Mouse (Mus musculus) liver, adult (tissue): Measurements from ENCODE around the gene Tuba3a.

Source experiments
- GATA4 ChIP-seq: IDR thresholded peaks from 2 replicates; pipeline ENCODE4 v1.6.1; 2014; ENCODE audit warnings: mild to moderate bottlenecking, low read length; ENCODE audit not compliant: insufficient replicate concordance

Tuba3a gene

DNA sequence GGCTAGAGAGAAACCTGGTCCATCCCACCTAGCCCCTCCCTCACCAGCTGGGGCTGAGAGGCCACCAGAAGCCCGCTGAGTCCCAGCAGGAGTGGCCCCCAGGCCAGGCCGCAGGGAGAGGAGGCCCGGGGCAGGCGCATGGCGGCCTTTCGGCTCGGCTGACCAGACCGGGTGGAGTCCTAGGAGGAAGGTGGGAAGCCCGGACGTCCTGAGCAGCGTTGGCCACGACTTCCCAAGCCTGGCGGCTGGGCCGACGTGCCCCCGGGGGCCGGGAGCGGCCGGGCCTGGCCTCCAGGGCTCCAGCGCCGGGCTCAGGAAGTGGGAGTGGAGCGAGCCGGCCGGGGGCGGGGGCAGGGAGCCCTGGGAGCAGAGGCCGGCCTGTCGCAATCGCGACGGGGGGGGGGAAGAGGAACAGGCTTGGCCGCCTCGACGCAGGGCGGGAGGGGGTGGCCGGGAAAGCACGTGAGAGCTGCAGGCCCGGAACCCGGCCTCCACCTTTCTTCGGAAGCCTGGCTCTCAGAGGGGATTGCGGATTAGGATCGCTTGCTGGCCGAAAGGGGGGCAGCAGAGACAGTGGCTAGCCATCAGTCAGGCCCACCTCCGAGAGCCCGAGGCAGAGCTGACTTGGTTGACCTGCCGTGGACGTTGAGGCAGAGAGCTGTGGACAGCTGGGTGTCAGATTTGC lies 27.8 kb upstream of the Tuba3a start, which contains the start of gene Ltbr:
Ltbr (minus strand) TSS at position 340 of the 685 bp plus-strand sequence.
- peak; percentile 69; the same call in 1 of the 2 replicates for TF ChIP-seq GATA4

DNA sequence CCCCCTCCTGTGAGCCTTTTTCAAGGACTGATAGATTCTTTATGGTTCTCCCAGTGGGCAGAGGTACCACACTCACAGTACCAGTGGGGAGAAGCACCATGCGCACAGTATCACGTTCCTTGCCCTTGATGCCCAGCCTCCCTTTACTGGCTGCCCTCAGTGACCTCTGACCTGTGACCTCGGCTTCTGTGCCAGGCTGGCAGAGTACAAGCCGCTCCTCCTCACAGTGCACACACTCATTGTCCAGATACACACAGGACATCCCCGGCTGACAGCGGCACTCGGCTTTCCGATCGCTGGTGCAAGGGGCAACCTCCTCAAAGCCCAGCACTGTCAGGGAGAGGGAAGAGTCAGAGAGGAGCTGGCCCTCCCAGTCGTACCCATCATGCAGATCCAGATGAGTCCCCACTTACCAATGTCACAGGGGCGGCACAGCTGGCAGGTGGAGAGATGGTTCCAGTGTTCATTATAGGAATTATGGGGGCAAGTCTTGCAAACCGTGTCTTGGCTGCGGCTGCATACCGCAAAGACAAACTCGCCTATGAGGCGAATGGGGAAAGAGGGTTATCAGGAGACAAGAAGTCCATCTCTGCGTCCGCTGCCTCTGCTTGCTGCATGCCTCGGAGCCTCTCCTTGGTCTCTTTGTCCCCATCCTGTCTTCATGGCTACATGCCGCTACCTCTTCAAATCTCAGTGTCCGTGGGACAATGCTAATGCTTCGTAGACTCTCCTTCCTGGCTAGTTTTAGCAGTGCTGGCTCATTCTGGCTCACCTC lies 26.9 kb upstream of the Tuba3a start:
- no peak for TF ChIP-seq GATA4

DNA sequence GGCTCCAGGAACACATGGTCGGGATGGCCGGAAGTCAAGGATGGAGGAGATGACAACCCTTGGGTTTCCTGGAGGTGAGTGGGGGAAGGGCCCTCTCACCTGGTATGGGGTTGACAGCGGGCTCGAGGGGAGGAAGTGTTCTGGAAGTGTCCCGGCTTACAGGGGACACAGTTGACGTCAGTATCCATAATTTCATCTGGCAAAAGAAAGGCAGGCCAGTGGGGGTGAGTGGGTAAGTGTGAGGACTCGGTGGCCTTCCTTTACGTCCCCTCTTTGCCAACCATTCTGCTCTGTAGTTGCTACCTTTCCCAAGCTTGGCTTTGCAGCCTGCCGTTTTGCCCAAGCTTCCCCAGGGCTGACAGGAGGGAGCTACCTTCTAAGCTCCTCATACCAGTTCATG lies 26.3 kb upstream of the Tuba3a start:
- TF ChIP-seq GATA4, result no peak

DNA sequence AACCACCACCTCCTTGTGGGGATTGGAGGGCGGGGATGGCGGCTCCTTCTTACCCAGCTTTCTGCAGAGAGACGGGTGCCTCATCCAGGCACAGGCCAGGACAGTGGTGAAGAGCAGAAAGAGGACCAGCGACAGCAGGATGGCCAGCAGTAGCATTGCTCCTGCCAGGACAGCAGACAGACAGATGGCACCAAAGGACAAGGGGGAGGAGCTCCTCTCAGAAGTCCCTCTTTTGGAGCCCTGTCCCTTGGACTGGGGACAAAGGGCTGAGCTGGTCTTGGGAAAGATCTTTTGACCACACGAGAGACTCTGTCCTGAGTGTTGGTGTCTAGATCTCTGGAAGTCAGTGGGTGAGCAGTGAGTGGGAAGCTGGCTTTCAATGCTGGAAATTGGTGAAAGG lies 23.6 kb upstream of the Tuba3a start:
- TF ChIP-seq GATA4, result no peak

DNA sequence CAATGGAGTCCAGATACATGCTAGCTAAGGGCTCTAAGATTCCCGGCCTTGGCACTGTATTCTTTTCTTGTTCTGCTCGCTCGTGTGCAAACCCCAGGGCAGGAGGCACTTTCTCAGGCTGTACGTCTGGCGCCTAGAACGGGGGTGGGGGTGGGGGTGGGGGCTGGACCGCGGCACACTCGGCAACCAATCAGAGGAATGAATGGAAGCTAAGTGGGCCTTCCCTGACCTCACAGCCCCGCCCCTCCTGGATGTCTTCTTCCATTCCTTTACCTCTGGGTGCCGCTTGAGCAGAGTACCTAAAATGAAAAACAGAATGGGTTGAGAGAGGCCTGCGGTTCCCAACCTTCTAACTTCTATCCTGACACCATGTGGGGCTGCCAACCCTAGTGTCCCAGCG lies 23.1 kb upstream of the Tuba3a start:
- no peak for TF ChIP-seq GATA4

DNA sequence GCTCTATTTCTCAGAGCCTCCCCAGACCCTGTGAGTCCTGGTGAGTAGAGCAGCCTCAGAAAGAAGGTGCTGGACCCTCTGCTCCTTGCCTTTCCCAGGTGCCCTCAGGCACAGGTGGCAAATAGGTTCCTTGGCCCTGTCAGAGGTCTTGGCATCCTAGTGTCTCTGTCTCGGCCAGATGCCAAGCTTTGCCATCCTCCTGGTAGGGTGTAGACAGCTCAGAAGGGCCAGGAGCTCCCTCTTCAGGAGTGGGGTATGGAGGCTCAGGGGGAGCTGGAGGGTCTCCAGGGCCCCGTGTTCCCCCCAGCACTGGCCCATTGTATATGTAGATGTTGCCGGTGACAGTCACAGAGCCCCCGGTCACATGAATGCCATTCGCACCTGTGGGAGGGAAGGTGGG lies 21.2 kb upstream of the Tuba3a start:
- TF ChIP-seq GATA4, result no peak

DNA sequence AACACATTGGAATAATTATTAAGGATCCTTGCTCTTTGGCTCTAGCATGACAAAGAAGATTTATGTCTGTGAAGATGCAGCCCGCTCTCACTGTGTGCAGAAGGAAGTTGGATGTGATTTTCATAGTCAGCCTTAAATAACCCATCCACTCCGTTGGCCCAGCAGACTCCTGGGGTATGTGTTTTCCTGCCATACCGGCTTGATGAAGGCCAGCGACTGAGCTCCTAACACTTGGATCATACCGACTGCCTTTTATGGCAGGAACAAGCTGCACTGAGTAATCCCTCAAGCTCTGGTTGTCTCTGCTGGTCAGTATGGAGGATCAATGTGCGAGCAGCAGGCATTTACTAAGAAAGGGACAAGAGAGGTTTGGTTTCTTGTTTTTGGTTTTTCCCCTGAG lies 19.6 kb upstream of the Tuba3a start:
- TF ChIP-seq GATA4, result no peak

DNA sequence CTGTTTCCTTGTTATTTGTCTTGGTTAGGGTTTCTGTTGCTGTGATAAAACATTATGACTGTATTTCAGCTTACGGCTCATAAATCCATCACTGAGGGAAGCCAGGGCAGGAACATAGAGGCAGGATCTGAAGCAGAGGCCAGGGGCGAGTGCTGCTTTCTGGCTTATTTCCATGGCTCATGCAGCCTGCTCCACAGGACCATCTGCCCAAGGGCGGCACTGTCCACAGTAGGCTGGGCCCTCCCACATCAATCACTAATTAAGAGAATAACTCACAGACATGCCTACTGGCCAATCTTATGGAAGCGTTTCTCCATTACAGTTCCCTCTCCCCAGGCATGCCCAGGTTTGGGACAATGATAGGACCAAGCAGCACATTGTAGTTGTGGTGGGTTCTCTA lies 17.4 kb upstream of the Tuba3a start:
- no peak for TF ChIP-seq GATA4

DNA sequence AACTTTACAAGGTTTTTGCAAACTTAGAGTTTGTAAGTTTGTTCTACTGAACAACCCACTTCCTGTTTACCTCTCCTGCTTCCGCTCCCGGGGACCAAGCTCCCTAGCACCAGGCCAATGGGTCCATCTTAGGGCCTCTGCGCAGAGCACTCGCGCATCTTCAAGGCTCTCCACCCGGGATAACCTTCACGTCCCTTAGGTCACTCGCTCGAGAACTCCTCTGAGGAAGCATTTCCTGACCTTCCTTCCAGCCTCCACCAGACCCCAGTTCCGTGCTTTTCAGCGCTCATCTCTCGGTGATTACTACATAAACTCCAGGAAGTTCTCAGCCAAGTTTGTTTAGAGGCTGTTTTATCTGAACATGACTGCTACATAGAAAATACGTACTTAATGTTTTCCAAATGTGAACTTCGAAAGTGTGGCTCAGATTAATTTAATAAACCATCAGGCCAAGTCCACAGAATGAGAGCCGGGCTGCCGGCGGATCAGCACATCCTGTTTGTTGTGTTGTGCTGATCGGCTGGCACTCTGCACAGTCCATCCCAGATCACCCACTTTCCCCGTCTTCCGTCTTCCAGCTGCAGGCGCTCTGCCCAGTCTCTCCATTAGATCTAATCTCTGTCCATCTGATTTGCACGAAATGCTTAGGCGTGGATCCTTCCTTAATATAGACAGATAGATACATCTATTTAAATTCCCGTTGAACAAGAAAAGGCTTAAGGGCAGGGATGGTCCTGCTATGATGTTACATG lies 16.6 kb upstream of the Tuba3a start:
- peak; percentile 13; the same call in 1 of the 2 replicates for TF ChIP-seq GATA4

DNA sequence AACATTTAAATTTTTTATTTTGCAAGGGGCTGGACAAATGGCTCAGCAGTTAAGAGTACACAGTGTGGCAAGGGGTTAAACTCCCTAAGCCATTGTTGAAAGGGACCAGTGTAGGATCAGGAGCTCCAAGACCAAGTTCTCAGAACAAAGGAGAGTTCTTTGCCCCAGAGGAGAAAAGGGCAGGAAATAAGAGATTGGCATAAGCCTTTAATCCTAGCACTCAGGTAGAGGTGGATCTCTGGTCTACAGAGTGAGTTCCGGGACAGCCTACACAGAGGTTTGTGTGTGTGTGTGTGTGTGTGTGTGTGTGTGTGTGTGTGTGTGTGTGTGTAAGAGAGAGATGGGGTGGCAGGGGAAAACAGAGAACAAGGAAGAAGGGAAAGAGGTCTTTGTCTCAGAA lies 15.1 kb upstream of the Tuba3a start:
- TF ChIP-seq GATA4, result no peak

DNA sequence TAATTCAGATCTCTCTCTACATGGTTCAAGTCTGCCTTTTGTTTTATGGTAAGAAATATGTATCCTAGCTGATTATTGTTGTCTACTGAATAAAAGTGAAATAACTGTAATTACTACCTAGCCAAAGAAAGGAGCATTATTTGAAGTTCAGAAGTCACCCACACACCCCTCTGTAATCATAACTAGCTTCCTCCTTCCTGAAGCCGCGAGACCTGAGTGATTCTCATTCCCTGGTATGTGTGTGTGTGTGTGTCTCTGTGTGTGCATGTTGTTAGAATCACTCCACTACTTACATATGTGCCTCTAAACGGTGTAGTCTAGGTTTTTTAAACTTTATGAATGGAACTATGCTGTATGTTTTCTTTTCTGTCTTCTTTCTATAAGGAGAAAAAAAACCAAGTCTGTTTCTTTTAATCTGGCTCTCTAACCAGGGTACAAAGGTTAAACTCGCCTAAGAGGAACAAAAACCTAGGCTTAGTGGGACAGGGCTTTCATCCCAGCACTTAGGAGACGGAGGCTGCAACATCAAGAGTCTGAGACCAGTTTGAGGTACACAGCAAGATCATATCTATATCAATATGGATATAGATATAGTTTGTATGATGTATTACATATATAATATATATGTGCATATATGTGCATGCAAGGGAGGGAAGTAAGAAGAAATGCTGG lies 11.4 kb upstream of the Tuba3a start:
- TF ChIP-seq GATA4, result no peak

DNA sequence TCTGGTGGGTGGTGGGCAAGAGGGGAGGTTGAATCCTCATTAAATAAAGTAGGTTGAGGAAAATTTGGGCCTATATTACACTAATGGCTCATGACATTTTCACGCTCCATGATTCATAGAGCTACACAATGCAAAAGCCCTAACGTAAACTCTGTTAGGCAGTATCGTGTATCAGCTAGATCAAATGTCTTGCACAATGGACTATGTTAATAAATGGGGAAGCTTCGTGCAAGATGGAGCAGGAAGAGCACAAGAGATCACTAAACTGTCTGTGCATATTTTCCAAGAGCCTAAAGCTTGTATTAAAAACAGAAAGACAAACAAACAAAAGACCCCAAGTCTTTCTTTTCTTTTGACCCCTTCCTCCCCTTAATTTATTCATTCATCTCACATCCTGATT lies 8.2 kb upstream of the Tuba3a start:
- TF ChIP-seq GATA4, result no peak

DNA sequence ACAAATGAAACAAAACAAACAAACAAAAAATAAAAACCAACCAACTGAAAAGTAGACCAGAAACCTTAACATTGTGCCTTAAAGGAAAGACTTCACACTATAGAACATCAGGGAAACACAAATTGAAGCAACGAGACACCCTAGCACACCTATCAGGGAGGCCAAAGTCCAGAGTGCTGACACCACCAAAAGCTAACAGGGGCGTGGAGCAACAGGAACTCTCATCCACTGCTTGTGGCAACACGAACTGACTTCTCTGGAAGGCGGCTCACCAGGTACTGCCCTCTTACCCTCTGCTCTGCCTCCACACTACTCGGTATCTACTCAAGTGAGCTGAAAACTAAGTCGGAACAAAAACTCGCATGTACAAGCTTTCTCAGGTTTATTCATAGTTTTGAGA lies 6.4 kb upstream of the Tuba3a start:
- TF ChIP-seq GATA4, result no peak

DNA sequence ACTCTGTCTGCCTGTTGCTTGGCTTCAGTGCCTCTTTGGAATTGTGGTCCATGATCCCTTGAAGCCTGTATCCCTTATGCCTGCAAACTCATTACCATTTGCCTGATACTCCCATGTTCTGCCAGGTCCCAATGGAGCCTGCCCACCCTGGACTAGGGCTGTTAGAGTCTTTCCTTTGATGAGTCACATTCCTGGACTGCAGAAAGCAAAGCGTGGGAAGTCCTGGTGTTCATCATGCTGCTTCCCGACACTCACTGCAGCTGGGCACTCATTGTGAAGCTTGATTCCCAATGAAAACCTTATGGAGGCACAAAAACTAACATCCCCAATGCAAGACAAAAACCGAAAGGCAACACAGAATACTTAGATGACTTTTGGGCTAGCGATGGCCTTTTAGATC lies 5.5 kb upstream of the Tuba3a start:
- TF ChIP-seq GATA4, result no peak

DNA sequence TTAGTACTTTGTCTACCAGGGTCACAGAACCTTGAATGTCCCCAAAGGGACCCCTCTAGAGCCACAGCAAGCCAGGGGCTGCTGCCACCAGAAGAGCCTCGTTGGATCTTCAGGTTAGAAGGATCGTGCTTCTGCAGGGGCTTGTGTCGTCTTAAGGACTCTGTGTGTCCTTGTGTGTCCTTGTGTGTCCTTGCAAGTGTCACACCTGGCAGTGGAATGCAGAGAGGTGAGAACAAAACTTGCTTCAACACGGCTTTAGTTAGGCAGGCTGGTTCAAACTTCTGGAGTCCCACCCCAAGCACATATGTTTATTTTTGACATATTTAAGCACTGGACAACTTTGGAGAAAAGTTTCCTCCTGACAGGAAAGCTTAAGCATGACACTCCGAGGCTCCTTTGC lies 2.9 kb upstream of the Tuba3a start:
- TF ChIP-seq GATA4, result no peak
